Mouse (Mus musculus) bone marrow, adult 2 months (tissue): ENCODE measurements around the gene Prkaa2.

Source experiments
- CTCF ChIP-seq: fragments of 200-500 bp; IDR thresholded peaks from 2 replicates; pipeline ENCODE4 v1.5.1; 2011; ENCODE audit warnings: low read length, control low read depth; ENCODE audit not compliant: control insufficient read depth, insufficient read depth
- POLR2A ChIP-seq: fragments of 200-500 bp; IDR thresholded peaks from 2 replicates; pipeline ENCODE4 v1.6.1; 2011; ENCODE audit warnings: low read depth, mild to moderate bottlenecking, control low read depth, low read length, borderline replicate concordance; ENCODE audit not compliant: control insufficient read depth

DNA sequence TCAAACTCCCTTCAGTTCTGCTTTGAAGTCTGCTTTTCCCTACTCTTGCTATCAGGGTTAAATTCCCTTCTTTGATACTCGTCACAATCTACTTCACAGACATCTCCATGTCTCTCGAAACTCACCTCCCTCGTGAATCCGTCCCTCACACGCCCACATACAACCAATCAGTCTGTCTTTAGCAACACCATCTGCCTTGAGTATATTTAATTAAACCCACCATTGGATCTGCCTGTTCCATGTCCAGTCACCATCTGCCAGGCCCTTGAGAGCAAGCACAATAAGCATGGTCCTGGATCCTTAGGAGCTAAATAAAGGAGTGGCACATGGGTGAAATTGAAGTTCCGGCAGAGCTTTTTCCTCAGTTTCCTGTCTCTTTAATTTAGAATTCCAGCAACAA lies 11.4 kb upstream of the Prkaa2 start:
- TF ChIP-seq CTCF (no peak), POLR2A (no peak)
